Mouse (Mus musculus): ENCODE measurements at regions not wholly inside any gene's neighbourhood (a gene's known extent, or its start where the extent isn't known, plus 50 kb on each side); places are given as distances from the start of the nearest gene placed in this dataset.
A peak's percentile ranks its signal among the peaks of the same experiment; 100 is the strongest.

- ATAC-seq (ENCODE audit: extremely low read depth, insufficient number of reproducible peaks, low FRiP score, low TSS enrichment): no peak
- no peak overlapping the region for H3K4me3 ChIP-seq
- H3K4me1 ChIP-seq: peaks cover 11% of the 10 kb centered on the region
- H3K9me3 ChIP-seq: peaks cover 6% of the 10 kb centered on the region; the same call in 1 of the 2 replicates
- WGBS: 71% methylated on average over 3 of the region's 3 CpGs
- no peaks in the 10 kb centered on the region for H3K36me3 ChIP-seq
- no peak overlapping the region for H3K27ac ChIP-seq (replicated peaks)
- H3K27me3 ChIP-seq (replicated peaks): no peaks in the 10 kb centered on the region
- H3K4me2 ChIP-seq: no peak overlapping the region
- H3K9ac ChIP-seq: no peak overlapping the region
Measured at GRCm38 (mm10) chr5:134800481-134800880, 53.4 kb upstream of the Eln start.

- Histone ChIP-seq H3K36me3 (no peaks in the 10 kb centered on the region), H3K9ac (no peak overlapping the region), H3K4me2 (no peak overlapping the region), H3K9me3 (peaks cover 6% of the 10 kb centered on the region; the same call in 1 of the 2 replicates), H3K27me3 (replicated peaks) (no peaks in the 10 kb centered on the region), H3K4me1 (peaks cover 11% of the 10 kb centered on the region), H3K27ac (replicated peaks) (no peak overlapping the region), H3K4me3 (no peak overlapping the region)
- ATAC-seq (ENCODE audit: extremely low read depth, insufficient number of reproducible peaks, low FRiP score, low TSS enrichment): no peak
Measured at GRCm38 (mm10) chr5:134799911-134800310, 52.8 kb upstream of the Eln start.

- H3K9ac ChIP-seq: 0 out of 2 replicates have a peak overlapping the region, but pooled peaks have one; percentile 16
- H3K27me3 ChIP-seq (replicated peaks): no peaks in the 10 kb centered on the region
- H3K9me3 ChIP-seq: no peaks in the 10 kb centered on the region
- WGBS: 54% methylated on average over 18 of the region's 18 CpGs
- no peak overlapping the region for H3K4me3 ChIP-seq
- H3K4me1 ChIP-seq: peaks cover 11% of the 10 kb centered on the region
- no peaks in the 10 kb centered on the region for H3K36me3 ChIP-seq
- ATAC-seq (ENCODE audit: extremely low read depth, insufficient number of reproducible peaks, low FRiP score, low TSS enrichment): no peak
- H3K27ac ChIP-seq (replicated peaks): no peak overlapping the region
- no peak overlapping the region for H3K4me2 ChIP-seq
Measured at GRCm38 (mm10) chr5:134797688-134798094, 50.6 kb upstream of the Eln start.

Measured in heart, embryonic 13.5 days (tissue).